Mouse (Mus musculus) urinary bladder, adult 18-20 months (tissue): Measurements from ENCODE around the gene Snx11.
A peak's percentile ranks its signal among the peaks of the same experiment; 100 is the strongest.

Source experiments
- DNase-seq, 2 experiments: peaks; one replicate each; pipeline ENCODE4 v3.0.0; 2022; ENCODE audit warnings: low spot score in 2 of 2, mixed read lengths in 2 of 2

The Snx11 gene

DNA sequence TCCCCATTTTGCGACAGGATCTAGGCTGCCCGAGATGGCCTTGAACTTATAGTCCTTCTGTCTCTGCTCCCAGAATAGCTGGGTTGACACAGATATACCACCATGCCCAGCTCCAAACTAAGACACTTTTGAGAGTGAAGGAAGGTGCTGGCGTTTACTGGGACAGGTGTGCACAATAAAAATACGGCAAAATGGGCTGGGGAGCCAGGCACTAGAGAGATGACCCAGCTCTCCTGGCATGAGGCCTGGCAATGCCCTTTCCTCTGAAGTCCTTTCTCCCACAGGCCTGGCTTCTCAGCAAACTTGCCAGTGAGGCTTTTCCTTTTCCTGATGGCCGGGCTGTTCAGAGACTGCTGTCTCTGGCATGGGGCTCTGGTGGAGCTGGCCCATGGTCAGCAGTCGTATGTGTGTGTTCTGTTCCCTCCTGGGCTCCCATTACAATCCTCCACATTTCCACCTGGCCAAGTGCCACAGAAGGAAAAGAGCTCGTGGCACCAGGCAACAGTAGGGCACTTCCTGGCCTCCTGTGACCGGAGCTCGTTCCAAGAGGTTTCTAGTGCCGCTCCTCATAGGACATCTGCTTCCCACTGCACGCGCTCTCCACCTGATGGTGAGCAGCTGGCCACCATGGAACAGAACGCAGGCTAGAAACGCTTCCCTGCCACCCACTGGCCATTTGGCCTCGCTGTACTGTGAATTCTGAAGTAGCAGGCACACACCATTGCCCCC lies 14.5 kb downstream of the Snx11 start:
- DNase-seq: no peak

DNA sequence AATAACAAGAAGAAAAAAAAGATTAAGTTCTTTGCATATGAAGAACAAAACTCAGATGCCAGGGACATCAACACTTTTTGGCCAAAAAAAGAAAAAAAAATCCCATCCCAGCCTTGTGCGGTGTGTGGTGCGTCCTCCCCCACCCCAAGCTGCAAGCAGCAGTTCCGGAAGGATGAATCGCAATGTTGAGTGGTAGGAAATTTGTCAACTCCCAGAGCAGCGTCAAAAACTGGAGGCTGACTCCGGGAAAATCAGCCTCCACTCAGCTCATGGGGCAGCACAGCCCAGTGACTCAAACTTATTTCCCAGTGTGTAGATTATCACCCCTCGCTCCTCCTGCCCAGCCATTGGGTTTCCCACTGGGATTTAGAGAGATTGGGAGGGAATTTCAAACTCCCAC lies 15.4 kb downstream of the Snx11 start:
- no peak for DNase-seq

DNA sequence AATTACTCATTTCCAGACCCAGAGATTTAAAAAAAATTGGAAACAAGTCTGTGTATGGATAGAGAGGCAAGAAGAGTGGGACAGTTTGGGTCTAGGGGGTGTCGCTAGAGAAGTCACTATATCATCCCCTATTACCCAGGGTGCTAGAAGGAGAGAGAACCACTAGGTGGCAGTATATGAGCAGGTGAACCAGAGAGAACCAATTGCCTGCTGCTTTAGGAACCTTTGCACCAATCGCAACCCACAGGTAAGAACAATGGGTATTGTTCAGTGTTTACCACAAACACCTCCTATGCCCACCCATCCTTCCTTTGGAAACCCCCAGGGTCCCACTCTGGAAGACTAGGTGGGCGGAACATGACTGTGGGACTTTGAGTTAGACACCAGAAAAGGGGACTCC lies 17.3 kb downstream of the Snx11 start:
- DNase-seq: peak in 1 of 2 experiments; percentile 29

DNA sequence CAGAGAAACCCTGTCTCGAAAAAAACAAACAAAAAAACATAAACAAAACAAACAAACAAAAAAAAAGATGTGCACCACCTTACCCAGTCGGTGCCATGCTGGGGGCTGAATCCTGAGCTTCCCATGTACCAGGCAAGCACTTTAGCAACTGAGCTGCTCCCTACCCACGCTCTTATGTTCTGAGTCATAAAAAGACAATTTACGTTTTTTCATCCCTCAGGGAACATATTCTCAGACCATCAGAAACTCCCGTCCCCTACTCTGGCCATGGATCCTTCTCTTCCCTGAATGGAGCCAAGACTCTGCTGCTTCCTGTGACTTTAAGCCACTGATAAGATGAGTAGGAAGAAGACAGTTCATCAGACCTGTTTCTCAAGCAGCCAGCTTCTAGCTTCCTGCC lies 19.0 kb downstream of the Snx11 start:
- no peak for DNase-seq

DNA sequence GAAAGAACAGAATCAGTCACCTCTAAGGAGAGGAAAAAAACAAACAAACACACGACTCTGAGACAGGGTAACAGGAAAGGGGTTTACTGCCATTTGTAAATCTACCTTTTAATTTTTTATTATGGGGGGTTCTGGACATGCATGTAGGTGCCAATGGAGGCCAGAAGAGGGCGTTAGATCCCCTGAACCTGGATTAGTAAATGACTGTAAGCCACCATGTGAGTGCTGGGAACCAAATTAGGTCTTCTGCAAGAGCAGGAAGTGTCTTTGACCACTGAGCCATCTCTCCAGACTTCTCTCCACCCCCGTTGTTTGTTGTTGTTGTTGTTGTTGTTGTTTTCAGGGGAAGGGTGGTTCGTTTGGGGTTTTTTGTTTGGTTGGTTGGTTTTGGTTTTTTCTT lies 19.9 kb downstream of the Snx11 start:
- no peak for DNase-seq

DNA sequence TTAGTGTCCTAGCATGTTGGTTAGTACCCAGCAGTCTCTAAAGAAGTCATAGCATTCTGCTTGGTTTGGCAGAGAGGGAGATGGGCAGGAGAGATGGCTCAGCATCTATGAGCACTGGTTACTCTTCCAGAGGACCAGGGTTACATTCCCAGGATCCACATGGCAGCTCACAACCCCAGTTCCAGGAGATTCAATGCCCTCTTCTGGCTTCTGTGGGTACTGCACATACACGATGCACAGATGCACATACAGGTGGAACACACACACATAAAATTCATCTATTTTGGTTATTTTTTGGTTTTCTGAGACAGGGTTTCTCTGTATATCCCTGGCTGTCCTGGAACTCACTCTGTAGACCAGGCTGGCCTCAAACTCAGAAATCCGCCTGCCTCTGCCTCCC lies 22.1 kb downstream of the Snx11 start:
- no peak for DNase-seq

DNA sequence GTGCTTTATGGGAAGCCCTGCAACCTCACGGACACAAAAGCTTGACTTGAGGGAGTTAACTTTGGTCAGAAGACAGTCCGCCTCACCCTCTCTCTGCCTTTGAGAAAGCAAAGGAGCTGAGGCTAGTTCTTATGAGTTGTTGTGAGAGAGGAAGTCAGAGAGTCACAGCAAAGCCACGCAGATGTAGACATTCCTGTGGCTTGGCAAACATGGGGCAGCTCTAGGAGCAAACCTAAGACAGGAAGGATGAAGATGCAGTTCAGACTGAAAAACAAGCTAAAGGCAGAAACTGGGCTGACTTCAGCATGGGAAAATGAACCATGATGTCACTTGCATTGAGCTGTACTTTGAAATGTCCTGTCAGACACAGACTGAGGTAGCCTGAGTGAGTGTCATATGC lies 29.8 kb downstream of the Snx11 start:
- DNase-seq: no peak

DNA sequence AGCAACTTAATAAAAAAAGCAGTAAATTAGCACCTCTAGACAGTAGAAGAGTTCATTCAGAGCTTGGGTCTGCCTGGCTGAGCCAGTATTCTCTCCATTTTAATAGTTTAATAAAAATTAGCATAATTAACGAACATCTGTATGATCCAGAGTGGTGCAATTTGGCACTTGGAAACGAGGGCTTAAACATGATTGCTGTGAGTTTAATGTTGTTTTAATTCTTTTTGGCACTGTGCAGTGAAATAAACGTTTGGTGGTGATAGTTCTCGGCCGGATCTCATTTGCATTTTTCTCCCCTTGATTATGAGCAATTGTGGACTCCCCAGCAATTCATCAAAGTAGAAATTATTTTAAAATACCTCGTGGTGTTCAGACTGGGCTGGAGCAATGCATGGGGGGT lies 30.7 kb downstream of the Snx11 start:
- DNase-seq: no peak

DNA sequence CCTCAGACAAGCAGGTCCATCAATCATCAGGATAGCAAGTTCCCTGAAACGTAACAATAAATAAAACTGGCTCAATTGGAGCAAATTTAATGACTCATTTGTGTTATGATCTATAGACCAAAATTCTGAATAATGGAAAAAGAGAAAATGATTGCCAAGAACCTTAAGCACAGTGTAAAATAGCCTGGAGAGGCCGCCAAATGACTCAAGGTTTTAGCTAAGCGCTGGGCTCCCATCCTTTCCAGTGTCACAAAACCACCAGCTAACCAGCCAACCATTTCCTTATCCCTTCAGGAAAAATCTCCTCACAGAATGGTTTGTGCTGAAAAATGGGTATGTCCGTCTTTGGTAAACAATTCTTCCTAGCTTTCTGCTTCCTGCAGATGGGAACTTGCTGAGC lies 33.5 kb downstream of the Snx11 start:
- no peak for DNase-seq

DNA sequence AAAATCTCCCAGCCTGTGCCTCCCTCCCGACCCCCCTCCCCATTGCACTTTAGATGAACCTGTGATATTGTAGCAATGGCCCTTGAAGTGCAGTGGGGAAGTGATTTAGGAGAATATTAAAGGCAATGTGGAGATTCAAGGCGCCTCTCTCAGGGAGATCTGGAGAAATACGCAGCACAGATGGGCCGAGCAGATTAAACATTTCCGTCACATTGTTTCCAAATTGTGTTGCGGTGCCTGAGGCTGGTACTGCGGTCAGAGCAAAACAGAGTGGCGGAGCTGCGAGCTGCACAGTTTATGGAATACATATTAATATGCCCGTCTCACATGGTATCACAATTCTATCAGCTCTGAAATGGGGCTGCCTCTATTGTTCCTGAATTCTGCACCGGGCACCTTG lies 34.4 kb downstream of the Snx11 start:
- no peak for DNase-seq

DNA sequence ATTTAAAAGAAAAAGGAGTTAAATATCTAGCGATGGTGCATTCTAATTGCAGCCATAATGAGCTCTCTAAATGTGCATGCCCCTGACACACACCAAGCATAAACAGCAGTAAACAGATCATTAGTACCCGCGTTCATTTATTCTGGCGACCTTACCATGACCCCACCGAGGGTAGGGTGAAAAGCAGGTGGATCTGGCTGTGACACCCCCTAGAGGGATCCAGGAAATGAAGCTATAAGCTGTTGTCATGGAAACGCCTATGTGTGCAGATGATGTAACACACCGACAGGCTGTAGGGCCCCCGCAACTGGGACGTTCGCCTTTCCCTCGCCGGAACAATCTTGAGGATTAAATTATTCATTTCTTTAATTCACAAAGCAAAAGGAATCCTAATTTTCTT lies 35.4 kb downstream of the Snx11 start:
- DNase-seq: no peak

DNA sequence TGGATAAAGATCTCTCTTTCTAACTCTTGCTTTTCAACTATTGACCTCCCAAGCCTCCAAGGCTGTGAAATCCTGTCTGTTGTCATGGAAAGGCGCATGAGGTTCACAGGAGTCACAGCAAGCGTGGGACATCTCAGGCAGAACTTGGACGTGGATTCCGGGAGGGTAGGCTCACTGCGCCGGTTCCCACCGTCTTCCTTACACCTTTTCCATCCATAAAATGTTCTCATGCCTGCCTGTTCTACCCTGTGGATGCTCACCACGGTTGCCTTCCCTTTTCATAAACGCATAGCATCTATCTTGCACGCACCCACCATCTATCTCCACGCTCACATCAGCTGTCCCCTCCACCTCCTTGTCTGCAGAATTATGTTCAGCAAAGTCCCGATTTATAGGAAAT lies 36.6 kb downstream of the Snx11 start:
- no peak for DNase-seq

DNA sequence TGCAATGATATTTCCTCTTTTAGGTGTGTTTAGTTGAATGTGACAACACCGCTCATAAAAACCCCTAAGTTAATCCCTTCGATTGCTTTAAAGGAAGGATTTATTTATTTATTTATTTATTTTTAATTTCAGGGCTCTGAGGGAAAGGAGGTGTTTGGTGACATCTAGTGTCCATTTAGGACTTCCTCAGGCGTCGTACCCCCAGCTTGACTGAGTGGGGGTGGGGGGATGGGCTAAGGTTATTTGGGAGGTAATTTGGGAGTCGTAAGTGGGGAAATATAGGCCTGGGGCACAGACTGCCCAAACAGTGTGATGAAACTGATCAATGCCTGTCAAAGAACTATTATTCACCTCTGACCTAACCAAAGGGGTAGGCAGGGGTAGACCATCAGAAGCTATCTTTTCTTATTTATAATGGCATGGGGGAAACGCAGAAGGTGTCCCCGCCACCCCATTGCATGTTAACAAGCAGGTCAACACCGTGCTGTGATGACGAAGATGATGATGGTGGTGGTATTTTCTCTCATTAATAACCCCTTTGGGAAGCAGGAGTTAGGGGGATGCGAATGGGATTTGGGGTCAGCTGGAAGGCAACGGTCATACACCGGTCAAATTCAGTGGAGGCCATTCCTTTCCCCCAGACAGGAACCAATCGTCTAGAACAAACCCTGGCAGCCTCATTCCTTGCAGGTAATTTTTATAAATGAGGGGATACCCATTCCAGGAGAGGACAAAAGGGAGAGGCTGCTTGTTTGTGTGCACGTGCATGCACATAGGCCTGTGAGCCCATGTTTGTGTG lies 39.5 kb downstream of the Snx11 start:
- DNase-seq: no peak

DNA sequence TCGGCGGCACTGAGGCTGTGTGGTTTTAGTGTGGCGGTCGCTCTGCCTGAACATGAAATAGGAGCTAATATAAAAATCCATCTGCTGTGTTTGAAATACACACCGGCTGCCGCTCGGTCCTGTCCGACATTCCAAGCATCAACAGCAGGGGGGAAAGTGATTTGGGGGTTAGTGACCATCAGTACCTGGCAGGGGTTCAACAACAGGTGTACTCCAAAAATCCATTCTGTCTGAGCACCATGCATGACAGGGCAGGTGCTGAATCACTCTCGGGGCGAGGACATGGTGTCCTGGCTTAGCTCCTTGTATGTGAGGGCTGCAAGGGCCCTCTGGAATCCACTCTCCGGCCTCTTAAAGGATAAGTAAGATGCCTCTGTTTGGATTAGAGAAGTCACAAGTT lies 41.0 kb downstream of the Snx11 start:
- DNase-seq: no peak

DNA sequence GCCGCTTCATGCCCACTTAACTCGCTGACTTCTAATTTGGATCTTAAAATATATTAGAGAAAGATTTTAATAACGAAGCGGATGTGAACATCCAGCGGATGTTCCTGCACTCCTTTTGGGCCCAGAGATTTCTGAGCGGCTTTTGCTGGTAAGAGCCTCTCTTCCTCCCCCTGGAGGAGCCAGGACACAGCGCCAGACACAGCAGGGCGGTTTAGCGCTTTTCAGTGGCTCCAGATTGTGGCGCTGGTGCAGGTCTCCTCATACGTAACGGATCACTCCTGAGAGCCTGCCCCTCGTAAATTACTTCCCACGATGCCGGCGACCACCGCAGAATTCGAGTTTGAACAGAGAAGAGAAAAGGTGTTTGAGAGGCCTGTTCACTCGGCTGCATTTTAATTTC lies 41.5 kb downstream of the Snx11 start:
- DNase-seq: no peak

DNA sequence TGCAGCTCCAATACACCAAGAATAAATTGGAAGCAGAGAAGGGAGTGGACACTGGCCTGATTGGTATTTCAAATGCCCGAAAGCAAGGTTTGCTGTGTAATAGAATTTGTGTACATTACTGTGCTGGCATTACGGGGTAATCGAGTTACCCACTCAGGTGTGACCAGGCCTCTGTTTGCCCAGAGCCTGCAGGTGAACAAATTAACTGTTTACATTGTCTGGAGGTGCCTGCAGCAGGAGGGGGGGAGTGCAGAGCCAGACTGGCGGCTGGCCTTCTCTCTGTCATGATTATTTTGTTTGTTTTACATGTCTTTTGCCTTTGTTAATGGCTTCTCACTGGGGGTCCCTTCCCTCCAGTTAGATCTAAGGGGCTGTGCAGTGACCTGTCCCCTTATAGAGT lies 44.7 kb downstream of the Snx11 start:
- DNase-seq: no peak

DNA sequence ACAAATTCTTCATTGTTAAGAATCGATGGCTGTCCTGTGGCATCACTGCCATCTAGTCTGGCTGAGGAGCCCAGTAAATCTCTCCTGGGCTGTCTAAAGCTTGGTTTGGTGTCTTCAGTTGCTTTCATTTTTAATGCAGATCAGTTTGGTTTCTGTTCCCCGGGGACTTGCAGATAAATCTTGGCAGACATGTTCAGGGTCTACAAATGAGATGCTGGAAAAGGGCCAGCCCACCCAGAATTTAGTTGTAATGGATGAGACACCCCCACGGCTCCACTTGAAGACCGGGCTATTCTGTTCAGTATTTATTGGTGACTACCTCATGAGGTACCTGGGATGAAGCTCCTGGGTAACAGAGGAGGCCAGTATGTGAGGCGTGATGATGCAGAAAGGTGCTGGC lies 47.0 kb downstream of the Snx11 start:
- no peak for DNase-seq

DNA sequence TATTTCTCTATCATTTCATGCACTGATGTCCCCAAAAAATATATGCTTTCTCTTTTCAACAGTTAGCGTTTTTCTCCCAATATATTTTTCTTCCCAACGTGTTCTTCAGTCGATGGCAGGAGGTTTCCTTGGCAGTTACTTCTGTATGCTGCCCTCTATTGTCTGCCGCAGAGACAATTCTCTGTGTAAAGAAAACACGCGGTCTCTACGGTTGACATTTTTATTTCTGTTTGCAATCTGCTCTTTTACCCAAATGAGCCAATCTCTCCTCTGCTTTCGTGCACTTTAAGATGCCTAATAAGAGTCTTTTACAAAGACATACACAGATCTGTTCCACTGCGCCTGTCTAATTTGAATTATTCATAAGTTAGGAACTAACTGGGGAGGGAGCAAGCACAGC lies 47.9 kb downstream of the Snx11 start:
- no peak for DNase-seq

DNA sequence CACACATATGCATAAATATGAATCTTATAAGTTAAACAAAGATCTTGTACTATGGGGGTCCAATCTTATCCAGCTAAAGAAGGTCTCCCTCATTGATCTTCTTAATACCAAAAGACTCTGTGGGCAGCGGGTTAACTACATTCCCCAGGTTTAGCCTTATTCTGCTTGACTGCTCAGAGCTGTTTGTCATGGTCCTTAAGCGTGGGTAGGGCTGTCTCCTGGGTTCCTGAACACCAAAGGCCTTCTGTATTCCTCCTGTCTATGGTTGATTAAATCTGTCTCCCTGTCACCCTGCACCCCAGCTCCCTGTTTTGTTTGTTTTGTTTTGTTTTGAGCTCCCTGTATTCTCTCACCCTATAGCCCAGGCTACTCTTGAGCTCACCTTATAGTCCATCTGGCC lies 48.8 kb downstream of the Snx11 start:
- no peak for DNase-seq

DNA sequence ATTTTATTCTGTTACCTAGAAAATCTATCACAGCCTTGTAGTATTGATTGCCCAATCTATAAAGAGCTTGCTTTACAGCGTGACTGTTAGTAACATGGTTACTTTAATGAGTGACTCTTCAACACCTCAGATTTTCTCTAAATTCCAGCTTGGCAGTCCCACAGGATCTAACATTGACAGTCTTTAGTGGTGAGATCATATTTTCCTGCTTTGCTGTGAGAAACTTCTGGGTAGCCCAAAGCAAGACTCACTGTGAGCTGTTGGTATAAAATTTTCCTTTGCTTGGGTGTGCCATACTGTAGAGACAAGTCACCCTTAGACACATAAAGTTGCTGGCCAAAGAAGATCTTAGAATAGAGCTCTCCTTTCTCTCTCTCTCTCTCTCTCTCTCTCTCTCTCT lies 51.5 kb downstream of the Snx11 start:
- no peak for DNase-seq

DNA sequence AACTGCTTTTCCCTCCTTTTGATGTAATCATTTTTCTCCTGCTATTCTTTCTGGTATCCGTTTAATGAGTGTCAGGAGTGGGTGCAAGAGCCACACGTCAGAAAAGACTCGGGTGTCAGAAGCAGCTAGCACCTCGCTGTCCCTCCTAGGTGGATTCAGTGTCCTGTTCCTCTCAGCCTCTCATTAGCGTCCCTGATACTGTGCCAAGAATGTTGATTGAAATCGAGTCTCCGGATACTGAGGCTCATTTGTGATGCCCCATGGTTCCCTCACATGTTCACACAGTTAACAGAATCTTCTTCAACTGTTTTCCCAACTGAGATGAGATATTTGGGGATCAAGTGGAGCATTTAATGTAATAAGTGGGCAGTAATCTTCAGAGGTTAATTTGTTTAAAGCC lies 58.8 kb downstream of the Snx11 start:
- no peak for DNase-seq
